Mouse (Mus musculus): ENCODE results near the gene Evpl.

DNA sequence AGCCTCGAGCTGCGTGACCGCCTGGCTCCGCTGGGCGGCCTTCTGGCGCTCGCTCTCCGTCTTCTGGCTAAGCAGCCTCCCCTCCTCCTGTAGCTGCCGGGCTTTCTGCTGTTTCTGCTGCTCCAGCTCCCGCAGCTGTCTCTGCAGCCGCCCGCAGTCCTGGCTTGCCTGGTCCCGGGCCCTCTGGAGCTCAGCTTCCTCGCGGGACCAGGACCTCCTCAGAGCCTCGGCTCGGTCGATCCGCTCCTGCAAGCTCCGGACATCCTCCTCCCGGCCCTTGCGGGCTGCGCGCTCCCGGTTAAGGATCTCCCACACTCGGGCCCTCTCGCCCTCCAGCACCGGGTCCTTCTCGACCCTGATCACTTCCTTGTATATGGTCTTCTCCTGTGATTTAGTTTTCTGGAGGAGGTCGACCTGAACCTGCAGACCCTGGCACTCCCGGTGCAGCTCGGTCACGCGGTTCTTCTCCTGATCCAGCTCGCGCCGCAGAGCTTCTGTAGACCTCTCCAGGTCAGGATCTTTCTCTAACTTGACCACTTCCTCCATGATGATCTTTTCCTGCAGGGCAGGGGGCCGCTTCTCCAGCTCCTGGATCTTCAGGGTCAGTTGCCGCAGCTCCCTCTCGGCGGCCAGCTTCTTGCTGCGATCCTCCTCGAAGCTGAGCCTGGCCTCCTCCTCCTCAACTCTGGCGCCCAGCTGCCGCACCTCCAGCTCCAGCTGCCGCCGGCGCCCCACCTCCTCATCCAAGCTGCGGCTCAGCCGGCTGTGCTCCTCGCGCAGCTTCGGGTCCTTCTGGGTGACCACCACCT is 15.7 kb downstream of the Evpl start:
- TF ChIP-seq POLR2A (IDR thresholded peaks at IDR 0.05; ENCODE audit: borderline replicate concordance, low read depth, low read length) (no peak), CTCF (IDR thresholded peaks at IDR 0.05; ENCODE audit: low read depth, low read length) (no peak)

All from bone marrow macrophage, adult 2 months (primary cell).